Mouse (Mus musculus) spleen, adult 10 weeks (tissue): ENCODE measurements around the gene Kctd11. TPM values are rescaled to one million over a fixed set of nuclear protein-coding genes. Genes with fewer than 3 reads are reported as not detected.

Source experiments
- polyA plus RNA-seq: library from polyadenylated mRNA; stranded (reverse); fragments of 350-450 nt; fragmentation: Illumina TruSeq; extraction: RNeasy Lipid Tissue Mini Kit (QIAGEN cat#74804); gene quantifications from one replicate; pipeline ENCODE4 v1.2.3, GENCODE M21; 2015; ENCODE audit warnings: low replicate concordance; ENCODE audit not compliant: insufficient read depth

Gene Kctd11
- 4.5 TPM for polyA plus RNA-seq

DNA sequence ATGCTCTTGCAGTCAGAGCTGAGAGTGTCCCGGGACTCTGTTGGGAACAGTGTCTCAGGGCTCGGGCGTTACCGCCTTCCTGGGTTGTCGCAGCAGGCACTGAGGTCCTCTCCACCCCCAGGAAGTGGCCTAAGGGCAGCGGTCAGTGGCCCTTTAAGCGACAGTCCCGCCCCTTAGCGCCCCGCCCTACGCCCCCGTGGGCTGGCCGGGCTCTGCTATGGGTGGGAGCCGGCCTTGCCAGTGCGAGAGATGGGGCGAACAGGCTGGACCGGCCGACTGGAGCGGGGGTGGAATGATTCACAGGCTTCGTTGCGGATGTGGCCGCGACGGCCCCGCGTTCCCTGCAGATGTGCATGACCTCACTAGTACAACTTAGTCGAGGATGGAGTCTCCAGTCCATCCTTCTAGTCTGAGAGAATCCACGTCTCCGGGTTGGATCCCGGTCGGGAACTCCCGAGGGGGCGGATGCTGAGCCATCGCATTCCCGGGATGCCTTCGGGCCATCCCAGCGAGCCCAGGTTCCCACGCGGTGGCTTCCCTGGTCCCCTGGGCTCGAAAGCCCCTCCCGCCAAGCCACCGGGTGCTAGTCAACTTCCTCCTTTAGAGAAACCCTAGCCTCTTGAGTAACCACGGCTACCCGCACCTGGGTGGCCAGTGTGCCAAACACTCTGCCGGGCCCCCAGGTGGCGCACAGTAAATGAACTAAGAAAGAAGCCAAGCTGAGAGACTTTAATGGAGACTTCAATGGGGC lies at the start of gene Kctd11:
Kctd11 (minus strand) TSS at position 554 of the 751 bp plus-strand sequence.

DNA sequence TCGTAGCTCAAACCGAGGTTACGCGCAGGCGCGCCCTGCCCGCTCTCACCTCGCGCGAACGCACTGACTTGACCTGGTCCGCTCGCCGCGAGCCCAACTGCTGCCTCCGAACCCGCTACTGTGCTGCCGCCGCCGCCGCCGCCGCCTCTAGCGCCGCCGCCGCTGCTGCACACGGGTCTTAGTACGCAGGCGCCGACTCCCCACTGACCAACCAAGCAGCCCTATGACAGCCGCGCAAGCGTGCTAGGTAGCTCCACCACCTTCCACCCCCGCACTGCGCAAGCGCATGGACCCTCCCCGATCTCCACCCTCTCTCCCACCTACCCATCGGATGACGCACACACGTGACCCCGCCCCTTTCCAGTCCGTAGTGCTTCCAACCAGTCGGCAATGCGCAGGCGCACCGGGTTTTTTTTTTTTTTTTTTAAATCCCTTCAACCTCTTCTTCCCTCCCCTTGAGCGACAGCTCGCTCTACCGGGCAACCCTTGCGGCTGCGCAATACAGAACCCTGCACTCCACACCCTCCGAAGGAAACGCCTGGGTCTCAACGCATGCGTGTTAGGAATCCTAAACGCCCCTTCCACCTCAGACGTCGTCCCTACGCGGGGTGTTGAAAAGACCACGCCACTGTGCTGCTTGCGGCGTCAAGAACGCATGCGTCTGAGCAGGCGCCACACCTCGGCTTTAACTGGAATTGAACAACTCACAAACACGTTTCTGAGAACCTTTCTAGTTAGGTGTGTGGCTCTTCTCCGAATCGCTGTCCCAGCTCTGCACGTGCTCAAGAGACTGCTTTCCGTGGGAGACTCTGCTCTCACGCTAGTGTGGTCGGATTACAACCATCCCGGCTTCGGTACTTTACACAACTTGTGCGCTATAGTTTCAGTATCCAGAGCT lies 40.2 kb upstream of the Kctd11 start, which contains the start of gene Eif5a:
Eif5a (minus strand) TSS at position 845 of the 898 bp plus-strand sequence.

DNA sequence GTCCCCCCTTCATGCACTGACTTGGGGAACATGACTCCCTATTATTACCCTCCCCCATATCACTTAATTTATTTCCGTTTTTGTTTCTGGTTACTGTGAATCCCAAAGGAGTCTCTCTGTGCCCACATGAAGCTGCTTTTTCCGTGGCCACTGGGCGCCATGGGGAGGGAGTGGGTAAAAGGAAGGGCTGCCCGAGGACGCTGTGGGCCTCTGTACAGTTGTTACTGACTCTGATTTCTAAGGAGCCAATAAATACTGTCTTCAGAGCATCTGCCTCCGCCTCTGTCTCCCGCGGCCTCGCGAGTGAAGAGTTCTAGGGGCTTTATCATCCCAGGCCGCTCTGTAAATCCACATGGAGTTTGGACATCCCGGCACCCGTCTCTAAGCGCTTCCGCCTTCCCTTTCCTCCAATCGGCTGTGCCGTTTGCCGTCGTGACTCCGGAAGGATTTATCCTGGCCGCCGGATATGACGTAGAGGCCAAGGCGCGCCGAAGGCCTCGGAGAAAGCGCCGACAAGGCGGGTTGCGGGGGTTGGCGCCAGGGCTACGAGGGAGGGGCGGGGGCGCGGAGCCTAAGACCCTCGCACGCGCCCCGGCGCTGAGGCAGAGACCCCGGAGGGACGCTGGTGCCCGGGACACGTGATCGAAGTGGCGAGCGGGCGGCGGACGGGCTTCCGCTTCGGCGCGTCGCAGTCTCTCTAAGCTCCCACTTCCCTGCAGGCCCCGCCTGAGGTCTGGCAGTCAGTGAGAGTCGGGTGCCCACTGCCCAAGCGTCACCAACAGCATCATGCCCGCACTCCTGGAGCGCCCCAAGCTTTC lies 32.6 kb upstream of the Kctd11 start, which contains the start of gene Gps2:
Gps2 (plus strand) TSS at position 335 of the 818 bp plus-strand sequence.

DNA sequence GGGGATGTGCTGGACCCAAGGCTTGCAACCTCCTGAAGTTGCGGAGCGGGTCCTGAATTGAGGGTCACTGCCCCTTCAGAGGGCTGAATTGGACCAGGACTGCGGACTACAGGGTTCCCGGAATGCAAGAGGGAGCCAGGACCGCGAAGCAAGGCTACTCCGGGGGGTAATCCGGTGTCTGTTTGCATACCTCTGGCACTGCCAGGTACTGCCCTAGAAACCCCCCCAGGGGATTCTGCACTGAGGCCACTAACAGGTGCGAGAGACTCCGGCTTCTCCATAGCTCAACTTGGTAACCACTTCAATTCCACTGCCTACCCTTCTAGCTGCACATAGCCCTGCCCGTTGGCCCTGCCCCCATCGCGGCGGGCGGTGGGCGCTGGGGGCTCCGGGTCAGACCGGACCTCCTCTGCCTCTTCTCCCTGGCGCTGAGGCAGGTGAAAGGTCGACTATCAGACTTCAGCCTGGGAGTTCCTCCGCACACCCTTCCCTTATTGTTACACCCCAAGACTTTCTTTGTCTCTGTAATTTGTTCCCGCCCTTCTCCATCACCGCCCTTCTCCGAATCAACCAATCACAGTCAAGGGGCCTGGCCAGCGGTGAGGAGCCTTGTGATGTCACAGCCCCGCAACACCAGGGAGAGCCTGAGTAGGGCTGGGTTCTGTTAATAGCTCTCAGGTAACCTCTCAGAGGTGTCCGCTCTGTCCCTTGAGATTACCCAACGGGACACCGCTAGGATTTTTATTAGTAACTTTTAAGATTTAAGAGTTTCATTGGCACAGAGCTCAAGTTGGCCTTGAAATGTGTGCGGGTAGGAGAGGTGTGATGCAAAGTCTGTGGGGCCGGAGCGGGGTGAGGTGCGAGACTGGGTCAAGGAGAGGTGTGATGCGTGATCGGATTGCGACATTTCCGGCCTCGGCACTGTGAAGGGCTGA lies 19.5 kb upstream of the Kctd11 start, which contains the start of the genes 2810408A11Rik and Neurl4:
2810408A11Rik (minus strand) TSS at position 517 of the 935 bp plus-strand sequence.
Neurl4 (plus strand) TSS at position 602 of the 935 bp plus-strand sequence.

DNA sequence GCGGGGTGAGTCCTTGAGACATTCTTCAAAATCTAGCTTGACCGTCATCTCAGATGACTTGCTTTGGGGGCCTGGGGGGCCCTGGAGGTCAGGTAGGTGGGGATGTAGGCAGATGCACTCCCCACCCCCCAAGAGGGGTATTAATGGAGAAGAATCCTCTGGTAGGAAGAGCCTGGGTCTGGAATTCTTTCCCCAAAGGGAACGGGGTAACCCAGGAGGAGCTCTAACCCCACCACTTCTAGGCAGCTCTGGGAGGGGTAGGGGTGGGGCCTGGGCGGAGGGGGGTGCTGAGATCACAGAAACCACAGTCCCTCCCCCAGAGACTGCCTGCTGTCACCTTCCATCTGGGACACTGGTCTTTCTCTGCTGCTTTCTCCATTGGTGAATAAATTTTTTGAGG lies 14.1 kb upstream of the Kctd11 start, which contains the start of gene Acap1:
Acap1 (minus strand) TSS at position 249 of the 400 bp plus-strand sequence.

DNA sequence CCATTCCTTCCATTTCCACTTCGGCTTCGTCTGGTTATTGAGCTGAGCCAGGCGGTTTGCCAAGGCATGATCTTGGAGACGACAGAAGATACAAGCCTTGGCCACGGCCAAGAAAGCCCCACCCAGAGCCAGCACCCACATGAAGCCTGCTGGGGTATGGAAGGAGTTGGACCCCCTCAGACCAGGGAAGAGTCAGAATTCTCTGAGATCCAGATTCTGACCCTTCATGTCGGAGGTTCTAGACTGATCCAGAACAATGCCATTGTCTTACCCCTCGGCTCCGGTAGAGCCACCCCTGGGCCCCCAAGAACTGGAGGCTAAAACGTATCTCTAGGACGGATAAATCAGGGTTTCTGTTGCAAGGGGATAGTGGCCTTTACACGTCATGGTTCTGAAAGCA lies 3.3 kb downstream of the Kctd11 start, which contains the start of gene Tmem95:
Tmem95 (minus strand) TSS at position 141 of the 400 bp plus-strand sequence.

DNA sequence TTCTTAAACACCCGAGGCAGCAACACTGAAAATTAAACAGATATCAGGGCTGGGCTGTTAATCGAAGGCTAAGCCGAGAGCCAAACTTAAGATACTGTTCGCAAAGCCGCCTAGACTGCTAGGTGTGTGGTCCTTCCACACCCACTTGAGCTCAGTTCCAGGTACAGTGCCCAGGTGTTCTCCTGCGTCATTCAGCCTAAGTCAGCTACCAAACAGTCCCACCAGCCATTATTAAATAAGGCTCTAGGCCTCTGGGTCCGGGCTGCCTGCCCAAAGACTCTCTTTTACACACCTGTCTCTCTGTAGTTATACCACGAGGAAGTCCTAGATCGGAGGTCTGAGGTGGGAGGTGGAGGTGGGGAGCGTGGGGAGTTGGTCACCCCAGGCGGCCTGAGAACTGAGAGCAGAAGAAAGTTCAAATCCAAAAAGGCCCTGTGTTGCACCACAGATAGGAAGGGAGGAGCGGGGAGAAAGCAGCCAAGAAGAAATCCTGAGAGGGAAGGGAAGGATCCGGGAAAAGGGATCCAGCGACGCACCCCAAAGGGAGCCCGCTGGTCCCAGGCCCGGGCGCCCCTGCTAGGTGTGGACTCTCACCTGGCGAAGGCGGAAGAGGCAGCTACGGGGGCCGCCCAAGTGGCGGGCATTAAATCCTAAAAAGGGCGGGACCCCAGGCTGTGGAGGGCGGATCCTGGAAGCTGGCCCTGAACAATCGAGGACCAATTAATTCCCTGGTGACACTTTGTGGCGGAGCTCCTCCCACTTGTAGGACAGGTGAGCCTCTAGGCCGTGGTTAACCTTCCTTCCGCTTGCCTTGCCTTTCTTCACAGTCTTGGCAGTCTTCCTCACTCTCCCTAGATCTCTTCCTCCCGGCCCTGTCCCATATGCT lies 22.9 kb downstream of the Kctd11 start, which contains the start of gene Tnk1:
Tnk1 (minus strand) TSS at position 618 of the 886 bp plus-strand sequence.

DNA sequence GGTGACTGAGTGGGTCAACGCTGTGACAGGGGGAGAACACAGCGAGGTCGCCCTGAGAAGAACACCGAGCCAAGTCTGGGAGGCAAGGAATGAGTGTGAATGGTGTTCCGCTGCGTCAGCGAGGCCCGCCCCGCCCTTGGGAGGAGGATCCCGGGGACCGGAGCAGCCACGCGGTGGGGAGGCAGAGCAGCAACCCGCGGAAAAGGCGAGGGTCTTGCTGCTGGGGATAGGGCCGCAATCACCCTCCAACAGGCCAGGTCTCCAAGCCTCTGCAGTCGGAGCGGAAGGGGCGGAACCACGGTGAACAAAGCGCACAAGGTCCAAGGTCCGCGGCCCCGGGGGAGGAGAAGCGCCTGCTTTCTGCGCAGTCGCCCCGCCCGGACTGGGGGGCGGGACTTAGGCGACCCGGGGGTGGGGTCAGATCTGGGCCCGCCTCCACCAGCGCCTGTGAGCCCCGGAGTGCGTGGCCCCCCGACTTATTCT lies 35.0 kb downstream of the Kctd11 start, which contains the start of gene Plscr3:
Plscr3 (plus strand) TSS at position 179 of the 483 bp plus-strand sequence.

DNA sequence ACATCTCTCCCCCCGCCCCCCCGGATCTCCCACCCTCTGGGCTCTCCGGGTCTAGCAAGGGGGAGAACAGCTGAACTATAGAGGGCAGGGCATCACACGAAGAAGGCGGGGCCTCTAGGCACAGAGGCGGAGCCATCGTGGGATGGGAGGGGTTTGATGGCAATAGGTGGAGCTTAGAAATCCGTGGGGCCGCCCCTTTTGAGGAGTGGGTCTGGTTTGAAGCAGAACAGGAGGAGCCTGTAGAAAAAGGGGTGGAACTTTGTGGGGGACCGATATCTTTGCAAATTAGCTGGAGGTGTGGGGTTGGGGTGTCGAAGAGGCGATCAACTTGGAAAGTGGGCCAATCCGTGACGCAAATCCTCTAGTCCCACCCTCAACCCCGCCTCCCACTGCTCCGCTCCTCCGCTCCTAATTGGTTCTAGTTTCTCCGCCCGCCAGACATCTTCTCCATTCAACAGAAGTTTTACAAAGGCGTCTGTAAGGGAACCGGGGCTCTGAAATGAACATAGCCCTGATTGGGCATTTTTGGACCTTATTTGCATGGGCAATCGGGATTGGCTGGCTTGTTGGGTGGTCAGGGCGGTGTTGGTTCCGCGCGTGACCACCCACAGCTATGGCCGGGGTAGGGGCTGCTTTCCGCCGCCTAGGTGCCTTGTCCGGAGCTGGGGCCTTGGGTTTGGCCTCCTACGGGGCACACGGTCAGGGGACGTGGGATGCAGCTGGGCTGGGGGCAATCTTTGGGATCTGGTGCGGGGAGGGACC lies 43.1 kb downstream of the Kctd11 start, which contains the start of gene Tmem256:
Tmem256 (plus strand) TSS at position 563 of the 762 bp plus-strand sequence.

DNA sequence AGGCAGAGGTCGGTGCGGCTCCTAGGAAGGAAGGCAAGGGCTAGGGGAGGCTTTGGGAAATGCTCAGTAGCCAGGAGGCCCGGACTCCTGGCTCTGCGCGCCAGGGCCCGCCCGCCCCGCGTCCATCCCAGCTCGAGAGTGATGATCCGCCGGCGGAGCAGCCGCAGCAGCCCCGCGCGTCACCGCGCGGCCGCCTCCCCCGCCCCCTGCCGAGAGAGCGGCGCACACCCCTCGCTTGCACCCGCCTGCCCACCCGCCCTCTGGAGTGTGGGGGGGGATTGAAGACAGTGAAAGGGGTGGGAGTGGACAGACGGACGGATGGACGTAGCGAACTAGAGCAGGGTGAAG lies 43.6 kb downstream of the Kctd11 start, which contains the start of gene Nlgn2:
Nlgn2 (minus strand) TSS at position 181 of the 348 bp plus-strand sequence.

Other genes starting within 250 kb of the Kctd11 start
- 49.8 TPM for gene Fxr2, start 248.4 kb downstream of the Kctd11 start, polyA plus RNA-seq
- gene Sox15, start 226.1 kb downstream of the Kctd11 start, polyA plus RNA-seq, result not detected
- 58.3 TPM for gene Mpdu1, start 218.8 kb downstream of the Kctd11 start, polyA plus RNA-seq
- 75.0 TPM for gene Cd68, start 215.3 kb downstream of the Kctd11 start, polyA plus RNA-seq
- gene Eif4a1, start 209.0 kb downstream of the Kctd11 start, polyA plus RNA-seq, result 820 TPM
- gene Senp3, start 199.3 kb downstream of the Kctd11 start, polyA plus RNA-seq, result 194 TPM
- 17.3 TPM for gene Tnfsf13, start 195.6 kb downstream of the Kctd11 start, polyA plus RNA-seq
- gene Tnfsf12, start 185.6 kb downstream of the Kctd11 start, polyA plus RNA-seq, result 12.0 TPM
- gene Tnfsfm13, start 185.3 kb downstream of the Kctd11 start, polyA plus RNA-seq, result 7.2 TPM
- gene Polr2a, start 122.8 kb downstream of the Kctd11 start, polyA plus RNA-seq, result 121 TPM
- gene Slc35g3, start 119.4 kb downstream of the Kctd11 start, polyA plus RNA-seq, result not detected
- 27.8 TPM for gene Zbtb4, start 115.5 kb downstream of the Kctd11 start, polyA plus RNA-seq
- gene Chrnb1, start 85.5 kb downstream of the Kctd11 start, polyA plus RNA-seq, result 10.8 TPM
- 2.2 TPM for gene Fgf11, start 79.5 kb downstream of the Kctd11 start, polyA plus RNA-seq
- not detected for gene Tmem102, start 75.8 kb downstream of the Kctd11 start, polyA plus RNA-seq
- not detected for gene Gm39566, start 66.1 kb downstream of the Kctd11 start, polyA plus RNA-seq
- gene Spem2, start 62.9 kb downstream of the Kctd11 start, polyA plus RNA-seq, result not detected
- not detected for gene Spem1, start 59.2 kb downstream of the Kctd11 start, polyA plus RNA-seq
- gene Nlgn2, start 43.6 kb downstream of the Kctd11 start, polyA plus RNA-seq, result 4.4 TPM
- 87.3 TPM for gene Tmem256, start 42.9 kb downstream of the Kctd11 start, polyA plus RNA-seq
- 11.9 TPM for gene Plscr3, start 35.0 kb downstream of the Kctd11 start, polyA plus RNA-seq
- 0.26 TPM for gene Tnk1, start 22.7 kb downstream of the Kctd11 start, polyA plus RNA-seq
- not detected for gene Tmem95, start 3.4 kb downstream of the Kctd11 start, polyA plus RNA-seq
- 190 TPM for gene Acap1, start 14.1 kb upstream of the Kctd11 start, polyA plus RNA-seq
- 3.1 TPM for gene 2810408A11Rik, start 19.6 kb upstream of the Kctd11 start, polyA plus RNA-seq
- gene Neurl4, start 19.7 kb upstream of the Kctd11 start, polyA plus RNA-seq, result 19.6 TPM
- gene Gps2, start 32.5 kb upstream of the Kctd11 start, polyA plus RNA-seq, result 80.2 TPM
- gene Eif5a, start 40.6 kb upstream of the Kctd11 start, polyA plus RNA-seq, result 389 TPM
- 0.41 TPM for gene Ybx2, start 54.4 kb upstream of the Kctd11 start, polyA plus RNA-seq
- 1.2 TPM for gene Slc2a4, start 66.8 kb upstream of the Kctd11 start, polyA plus RNA-seq
- gene Cldn7, start 83.4 kb upstream of the Kctd11 start, polyA plus RNA-seq, result 0.72 TPM
- gene Ctdnep1, start 99.8 kb upstream of the Kctd11 start, polyA plus RNA-seq, result 106 TPM
- gene Elp5, start 101.1 kb upstream of the Kctd11 start, polyA plus RNA-seq, result 46.5 TPM
- gene Gabarap, start 109.7 kb upstream of the Kctd11 start, polyA plus RNA-seq, result 492 TPM
- gene Phf23, start 114.4 kb upstream of the Kctd11 start, polyA plus RNA-seq, result 67.0 TPM
- gene Dvl2, start 119.2 kb upstream of the Kctd11 start, polyA plus RNA-seq, result 9.8 TPM
- gene Acadvl, start 134.0 kb upstream of the Kctd11 start, polyA plus RNA-seq, result 41.9 TPM
- gene Dlg4, start 135.5 kb upstream of the Kctd11 start, polyA plus RNA-seq, result 9.5 TPM
- not detected for gene Asgr1, start 172.7 kb upstream of the Kctd11 start, polyA plus RNA-seq
- 0.68 TPM for gene Asgr2, start 211.2 kb upstream of the Kctd11 start, polyA plus RNA-seq
- 2.1 TPM for gene Mgl2, start 248.9 kb upstream of the Kctd11 start, polyA plus RNA-seq